Mouse (Mus musculus) neural tube, embryonic 10.5 days (tissue): ENCODE results near the gene D630045J12Rik.

Experiments used
- DNase-seq: peaks from one replicate; pipeline ENCODE4 v3.0.0-alpha.2; 2017; ENCODE audit warnings: low spot score; ENCODE audit errors: extremely low spot score

The D630045J12Rik gene

DNA sequence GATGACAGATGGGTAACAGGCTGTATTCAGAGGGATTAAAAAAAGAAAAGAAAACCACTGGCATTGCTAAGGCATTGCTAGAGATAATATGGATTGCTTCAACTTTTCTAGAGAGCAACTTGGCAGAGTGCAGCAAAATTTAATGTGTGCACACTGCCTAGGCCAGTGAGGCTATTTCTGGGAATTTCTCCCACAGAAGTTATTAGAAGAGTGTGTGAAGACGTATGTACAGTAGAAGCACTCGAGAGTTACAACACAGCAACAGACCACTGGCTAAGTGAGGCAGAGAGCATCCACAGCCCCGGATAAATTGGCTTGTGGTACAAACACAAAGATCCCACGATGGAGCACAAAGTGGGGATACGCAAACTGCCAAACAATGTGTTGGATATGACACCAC is 11.0 kb downstream of the D630045J12Rik start:
- no peak for DNase-seq

DNA sequence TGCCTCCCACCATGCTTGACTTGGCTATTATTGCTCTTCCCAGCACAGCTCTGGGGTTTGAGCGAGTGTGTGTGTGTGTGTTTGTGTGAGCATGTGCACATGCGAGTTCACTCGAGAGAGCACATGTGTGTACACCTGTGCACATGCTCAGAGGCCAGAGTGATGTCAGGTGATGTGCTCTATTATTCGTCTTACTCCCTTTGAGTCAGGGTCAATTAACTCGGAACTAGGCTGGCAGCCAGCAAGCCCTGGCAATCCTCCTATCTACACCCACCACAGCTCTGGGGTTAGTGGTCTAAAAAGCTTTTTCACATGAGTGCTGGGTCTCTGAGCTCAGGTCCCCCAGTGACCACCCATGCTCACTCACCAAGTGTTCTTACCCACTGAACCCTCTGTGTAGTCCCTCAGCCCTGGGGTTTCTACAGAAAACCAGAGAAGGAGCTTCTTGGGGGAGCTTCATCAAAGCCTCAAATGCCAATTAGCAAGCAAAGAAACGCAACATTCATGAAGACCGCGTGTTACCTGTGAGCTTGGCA is 11.4 kb downstream of the D630045J12Rik start:
- no peak for DNase-seq

DNA sequence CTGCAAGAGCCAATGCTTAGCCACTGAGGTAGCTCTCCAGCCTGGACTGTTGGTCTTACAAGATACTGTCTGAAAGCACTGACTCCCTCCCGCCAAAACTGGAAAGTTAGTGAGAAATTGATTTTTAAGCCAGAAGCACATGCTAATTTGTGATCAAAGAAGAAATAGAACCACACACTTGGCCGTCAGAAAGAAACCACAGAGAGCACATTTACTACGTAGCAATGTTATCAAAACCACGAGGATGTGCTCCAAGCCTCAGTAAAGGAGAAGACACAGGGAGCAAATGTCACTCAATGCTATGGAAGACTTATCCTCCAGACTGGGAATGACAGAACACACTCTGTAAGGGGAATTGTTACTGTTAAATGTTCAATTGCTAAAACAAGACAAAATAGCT is 12.3 kb downstream of the D630045J12Rik start:
- DNase-seq = no peak

DNA sequence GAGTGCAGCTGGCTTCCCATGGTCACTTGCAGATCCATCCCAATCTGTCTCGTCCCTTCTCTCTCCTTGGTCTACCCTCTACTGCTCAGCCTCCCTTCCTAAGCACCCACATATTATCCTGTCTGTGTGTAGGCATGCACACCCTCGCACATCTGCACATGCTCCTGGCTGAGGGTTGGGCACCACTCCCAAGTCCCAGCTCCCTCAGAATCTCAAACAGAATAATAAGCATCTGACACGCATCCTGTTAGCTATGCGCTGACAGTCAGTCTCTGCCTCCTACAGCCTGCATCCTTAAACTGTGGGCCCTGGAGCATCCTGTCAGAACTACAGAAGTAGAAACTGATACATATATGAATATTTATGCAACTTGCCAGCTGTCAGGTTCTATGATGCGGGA is 13.2 kb downstream of the D630045J12Rik start:
- DNase-seq = no peak

DNA sequence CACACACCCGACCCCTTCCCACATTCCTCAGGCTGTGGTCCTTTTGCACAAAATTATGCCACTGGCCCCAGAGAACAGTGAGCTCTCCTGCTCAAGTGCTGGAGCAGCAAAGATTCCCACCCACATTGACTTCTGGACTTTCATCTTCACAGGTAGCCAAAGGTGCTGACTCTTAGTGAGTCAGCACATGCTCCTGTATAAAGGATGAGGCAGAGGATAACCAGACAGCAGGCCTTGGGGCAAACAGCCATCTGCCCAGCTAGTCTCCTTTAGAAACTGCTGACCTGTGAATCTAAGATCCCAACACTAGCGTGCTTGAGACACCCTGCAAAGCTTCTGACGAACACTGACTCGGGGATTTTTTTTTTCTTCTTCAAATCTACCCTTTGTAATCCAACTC is 15.4 kb downstream of the D630045J12Rik start:
- DNase-seq = no peak

DNA sequence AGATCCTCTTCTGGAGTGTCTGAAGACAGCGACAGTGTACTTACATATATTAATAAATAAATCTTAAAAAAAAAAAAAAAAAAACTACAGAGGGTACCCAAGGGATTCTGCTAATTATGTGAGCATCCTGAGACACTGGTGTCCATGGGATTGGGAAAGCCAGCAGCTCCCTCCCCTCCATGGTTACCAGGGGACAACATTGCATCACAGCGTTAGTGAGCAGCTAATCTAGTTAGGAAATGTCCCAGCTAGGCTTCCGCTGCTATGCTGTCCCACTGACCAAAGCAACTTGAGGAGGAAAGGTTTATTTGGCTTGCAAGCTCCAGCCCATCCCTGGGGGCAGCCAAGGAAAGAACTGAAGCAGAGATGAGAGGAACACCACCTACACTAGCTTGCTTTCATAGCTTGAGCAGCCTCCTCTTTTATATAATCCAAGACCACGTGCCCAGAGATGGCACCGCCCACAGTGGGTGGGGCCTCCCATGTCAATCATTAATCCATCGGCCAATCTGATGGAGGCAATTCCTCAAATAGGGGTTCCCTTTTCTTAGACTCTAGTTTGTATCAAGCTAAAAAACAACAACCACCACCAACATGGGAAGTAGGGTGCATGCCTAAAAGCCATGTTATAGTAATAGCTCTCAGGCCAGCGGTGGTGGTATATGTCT is 17.7 kb downstream of the D630045J12Rik start:
- no peak for DNase-seq

DNA sequence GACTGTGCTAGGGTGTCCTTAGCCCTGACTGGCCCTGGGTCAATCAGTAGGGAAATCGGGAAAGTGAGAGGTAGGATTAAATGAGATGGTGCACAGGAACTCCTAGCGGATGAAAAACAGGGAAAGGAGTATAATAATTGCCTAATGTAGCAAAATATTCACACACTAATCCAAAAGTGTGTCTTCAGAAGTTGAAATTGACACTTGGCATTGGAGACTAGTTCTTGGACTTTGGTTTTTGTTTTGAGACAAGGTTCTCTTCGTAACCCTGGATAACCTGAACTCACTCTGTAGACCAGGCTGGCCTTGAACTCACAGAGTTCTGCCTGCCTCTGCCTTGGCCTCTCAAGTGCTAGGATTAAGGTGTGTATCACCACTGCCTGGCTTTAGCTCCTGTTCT is 20.0 kb downstream of the D630045J12Rik start:
- no peak for DNase-seq

DNA sequence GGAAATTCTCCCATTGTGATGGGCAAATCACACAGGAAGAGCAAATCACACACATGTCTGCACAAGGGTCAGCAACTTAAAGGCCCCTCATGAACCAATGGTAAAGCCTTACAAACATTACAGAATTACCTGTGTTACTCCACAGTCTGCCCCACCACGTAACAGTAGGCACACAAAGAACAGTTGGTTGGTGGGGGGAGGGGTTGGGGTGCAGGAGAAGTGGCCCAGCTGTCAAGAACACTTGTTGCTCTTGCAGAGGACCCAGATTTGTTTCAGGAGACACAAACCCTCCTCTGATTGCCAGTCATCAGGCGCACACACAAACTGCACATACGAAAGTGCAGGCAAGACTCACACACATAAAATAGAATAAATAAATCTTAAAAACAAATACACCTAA is 20.9 kb downstream of the D630045J12Rik start:
- DNase-seq = no peak

DNA sequence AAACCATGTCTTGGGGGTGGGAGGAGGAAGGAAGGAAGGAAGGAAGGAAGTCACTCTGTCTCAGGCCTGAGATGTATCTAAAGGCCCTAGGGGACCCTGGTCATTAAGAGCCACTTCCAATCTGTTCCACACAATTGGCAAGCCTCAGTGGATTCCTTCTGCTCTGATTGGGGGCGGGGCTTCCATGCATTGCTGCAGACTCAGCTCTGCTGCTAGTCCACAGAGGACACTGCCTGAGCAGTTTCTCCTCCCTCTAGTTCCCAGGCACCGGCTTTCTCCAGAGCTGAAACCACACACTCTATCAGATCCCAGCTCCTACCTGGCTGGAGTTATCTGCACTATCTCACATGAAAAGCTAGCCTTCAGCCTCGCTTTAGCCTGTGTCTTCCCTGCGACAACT is 21.8 kb downstream of the D630045J12Rik start:
- no peak for DNase-seq

DNA sequence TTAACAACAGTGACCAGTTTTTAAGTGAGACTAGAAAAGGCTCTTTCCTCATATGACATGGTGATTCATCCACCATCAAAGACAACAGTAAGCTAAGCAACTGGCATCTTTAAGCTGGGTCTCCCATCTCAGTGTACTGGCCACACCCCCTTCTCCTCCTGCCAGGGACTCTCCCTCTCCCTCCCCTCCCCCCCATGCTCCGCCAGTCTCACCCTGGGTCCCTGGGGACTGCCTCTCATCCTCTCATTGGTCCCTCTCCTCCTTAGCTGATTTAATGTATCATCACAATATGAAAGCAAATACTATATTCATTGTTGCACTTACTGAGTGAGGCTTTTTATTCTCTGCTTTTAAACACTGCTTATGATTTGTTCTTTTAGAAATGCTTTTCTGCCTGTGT is 29.7 kb downstream of the D630045J12Rik start:
- no peak for DNase-seq

DNA sequence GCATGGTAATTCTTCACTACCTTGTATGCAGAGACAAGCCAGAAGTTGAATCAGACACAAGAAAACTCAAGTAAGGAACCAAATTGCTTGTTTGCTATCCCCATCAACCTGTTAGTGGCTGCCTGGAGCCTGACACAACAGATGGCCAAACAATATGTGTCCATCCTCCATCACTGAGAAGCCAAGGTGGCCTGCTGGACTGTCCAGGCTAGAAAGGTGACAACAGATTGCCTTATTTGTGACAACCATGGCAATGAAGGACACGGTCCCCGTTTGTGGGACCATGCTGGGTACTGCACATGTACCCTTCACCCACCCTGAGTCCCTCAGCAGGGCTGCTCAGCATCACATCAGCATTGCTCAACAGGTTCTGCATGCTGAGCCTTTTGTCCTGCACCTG is 34.5 kb downstream of the D630045J12Rik start:
- DNase-seq = no peak

DNA sequence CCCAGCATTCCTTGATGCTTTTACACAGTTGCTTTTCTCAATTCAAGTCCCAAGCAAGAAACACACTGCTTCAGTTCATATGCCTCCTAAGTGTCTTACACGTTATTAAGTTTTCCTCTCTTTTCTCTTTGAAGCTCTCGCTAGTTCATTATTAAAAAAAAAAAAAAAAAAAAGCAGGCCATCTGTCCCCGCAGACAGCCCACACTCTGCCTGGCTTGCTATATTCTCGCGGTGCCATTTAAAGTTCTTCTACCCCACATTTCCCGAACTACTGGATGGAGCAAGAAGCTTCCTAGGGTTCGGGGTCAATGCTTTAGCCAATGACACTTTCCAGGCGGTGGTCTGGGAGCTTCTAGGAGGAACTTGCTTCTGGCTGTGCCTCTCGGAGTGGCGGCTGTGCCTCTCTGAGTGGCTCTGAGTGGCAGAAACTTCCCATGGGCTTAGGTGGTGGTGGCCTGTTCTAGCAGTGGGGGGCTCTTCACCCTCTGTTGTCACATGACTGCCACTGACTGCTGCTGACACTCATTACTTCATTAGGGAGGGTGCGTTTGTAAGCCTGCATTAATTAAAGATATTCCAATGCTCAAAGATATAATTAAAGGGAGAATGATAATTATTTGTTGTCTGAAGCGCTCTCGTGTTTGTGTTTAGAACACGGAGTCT is 38.2 kb downstream of the D630045J12Rik start:
- DNase-seq = no peak

DNA sequence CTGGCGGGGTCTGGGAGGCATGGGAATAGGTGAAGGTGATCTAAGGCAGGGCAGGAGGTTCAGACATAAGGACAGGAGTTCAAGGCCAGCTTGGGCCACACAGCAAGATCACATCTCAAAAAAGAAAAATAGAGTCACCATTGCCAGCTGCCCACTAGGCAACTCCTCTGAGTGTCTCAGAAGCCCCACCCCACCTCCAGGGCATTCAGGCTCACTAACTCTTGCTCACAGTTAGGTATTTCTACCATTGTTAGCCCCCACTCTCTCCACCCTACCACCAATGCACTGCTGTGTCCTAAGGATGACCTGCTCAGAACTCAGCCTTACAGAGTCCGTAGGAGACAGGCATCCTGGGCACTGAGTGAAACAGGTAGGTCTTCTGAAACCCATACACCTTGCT is 46.2 kb downstream of the D630045J12Rik start:
- no peak for DNase-seq

DNA sequence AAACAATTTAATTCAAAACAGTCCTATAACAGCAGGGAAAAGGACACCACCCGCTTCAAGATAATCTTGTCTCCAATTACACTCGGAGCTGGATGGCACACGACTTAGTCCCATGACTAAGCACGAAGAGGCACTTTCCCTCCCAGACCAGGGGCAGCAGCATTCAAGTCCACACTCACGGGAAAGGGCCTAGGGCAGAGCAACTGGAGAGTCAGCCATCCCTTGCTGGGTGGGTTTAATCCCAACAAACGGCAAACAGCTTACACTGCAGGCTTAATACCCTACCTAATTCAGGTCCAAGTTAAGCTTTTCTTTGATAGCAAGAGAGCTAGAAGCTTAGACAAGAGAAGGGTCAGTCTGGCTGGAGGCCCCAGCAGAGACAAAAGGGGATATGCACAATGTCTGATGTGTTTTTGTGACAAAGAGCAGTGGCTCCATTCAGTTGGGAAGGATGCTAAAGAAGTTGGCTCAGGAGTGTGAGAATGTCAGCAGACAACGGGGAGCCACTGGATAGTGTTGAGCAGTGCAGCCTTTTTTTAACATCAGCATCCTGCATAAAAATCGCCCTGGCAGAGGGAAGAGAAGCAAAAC is 46.8 kb downstream of the D630045J12Rik start:
- DNase-seq = peak; percentile 45

DNA sequence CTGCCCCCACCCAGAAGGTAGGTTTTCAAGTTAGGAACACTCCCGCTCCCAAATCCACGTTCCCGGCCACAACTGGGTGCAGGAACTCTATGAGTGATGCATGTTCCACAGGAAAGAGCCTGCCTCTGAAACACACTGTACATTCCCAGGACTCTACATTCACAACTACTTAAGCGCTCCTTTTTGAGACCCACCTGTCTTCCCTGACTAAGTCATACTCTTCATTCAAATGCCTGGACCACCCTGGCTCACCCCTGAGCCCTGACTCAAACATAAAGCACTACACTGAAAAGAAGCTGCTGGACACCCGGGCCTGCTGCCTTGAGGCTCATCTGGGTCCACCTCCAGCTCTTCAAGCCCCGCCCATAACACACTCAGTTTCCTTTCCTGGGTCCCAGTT is 48.4 kb downstream of the D630045J12Rik start:
- no peak for DNase-seq

DNA sequence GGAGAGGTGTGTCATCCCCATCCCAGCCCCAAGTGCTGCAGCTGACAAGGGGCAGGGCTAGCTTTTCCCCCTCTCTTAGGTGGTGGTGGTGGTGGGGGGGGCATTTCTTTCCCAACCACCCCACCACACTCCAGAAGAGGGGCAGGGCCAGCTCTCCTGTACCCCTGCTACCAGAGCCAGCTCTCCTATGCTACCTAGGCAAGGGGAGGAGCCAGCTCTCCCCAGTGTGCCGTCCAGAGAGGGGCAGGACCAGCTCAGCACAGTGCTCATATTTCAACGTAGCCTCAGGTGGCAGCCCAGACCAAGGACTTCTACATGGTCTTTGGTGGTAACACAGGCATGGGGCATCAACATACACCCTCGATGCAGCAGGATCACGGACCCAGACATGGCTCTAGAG is 50.0 kb downstream of the D630045J12Rik start:
- no peak for DNase-seq

DNA sequence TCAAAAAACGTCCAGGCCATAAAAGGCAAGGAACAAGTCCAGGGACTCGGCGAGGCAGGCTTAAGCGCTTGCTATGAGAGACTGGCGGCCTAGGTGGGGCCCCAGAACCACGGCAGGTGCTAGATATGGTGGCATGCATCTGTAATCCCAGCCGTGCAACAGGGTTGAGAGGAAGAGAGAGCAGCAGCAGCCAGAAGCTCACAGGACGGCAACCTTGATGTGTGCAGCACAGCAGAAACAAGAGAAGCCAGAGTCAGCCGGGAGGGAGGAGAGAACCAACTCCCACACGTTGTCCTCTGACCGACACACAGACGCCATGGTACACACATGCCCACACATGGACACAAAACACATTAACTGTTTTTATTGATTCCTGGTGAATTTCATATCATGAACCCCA is 51.0 kb downstream of the D630045J12Rik start:
- DNase-seq = no peak

DNA sequence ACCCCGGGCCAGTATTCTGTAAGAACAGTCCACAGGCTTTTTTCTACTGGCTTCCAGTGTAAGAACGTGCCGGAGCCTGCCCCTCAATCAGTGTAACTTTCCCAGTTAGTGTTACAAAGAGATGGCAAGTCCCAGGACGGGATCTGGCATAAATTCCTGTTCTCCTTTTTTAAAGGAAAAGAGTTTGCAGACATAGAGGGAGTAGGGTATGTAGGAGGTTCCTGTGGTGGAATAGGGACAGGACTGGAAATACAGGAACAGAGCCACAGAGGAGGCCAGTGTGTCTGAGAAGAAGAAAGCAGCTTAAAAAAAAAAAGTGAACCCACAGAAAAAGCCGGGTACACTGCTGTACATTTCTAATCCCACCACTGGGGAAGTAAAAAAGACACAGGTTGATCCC is 52.3 kb downstream of the D630045J12Rik start:
- DNase-seq = no peak

DNA sequence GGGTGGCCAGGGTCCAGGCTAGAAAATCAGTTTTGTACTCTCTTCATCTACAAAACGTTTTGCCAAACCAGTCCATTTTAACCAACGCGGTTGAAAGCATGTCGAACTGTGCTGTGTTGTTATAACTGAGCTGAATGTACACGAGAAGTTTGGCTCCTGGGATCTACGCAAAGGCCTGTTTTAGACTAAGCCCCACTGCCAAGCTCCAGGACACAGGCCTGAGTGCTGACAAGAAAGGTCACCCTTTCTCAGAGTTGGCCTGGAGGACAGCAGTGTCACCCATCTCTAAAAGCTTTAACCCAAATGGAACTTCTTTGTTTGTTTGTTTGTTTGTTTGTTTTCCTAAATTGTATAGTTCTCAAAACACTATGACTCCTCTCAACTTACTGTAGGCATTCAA is 54.2 kb downstream of the D630045J12Rik start:
- DNase-seq = no peak

DNA sequence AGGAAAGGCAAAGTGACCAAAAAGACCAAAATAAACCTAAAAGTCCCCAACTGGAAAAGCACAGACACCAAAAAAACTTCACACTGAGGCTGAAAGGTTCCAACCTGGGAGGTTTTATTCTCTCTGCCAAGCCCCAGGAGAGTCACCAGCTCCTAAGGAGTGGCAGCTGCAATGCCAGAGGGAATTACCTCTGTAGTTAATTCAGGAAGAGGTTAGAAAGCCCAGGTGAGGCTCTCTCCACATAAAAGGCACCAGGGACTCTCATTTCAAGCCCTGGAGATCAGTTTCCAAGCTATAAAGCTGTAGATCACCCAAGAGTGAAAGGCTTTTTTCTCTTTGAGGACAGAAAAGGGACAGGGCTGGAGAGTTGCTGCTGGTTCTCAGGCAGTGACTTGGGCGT is 55.1 kb downstream of the D630045J12Rik start:
- DNase-seq = no peak

DNA sequence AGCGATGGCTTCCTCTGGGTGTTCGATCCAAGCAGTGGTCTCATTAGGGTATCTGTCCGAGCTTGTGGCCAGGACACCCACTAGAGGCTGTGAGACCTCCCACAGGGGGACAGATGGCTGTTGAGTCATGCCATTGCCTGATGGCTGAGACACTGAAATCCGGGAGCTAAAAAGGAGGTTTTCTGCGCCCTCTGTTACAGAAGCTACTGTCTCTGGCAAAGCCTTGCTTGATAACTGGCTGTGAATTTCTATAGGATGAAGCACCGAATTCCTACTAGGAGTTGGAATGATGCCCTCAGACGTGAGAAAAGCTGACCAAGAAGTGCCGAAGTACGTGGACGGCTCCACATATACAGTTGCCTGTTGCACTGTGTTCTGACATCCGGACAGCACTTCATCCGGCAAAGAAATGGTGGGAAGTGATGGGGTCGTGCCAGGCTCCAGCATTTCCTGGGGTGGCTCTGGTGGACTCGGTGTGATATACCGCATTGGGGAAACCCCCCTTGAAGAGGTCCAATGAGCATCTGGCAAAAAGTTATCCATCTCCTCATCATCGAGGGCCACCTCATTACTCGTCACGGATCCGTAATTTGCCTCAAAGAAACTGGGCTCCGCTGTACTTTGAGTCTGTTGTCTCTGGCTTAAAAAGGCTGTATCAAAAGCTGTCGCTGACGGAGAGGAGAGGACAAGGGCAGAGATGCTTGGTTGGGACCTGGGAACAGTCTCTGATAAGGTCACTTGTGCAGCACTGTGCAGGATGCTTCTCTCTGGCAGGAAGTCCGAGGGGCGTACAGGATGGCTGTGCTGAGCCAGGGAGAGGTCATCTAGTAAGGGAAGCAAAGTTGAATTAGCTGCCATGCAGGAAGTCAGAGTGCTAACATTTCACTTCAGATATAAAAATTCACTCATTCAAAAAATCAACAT is 57.3 kb downstream of the D630045J12Rik start:
- no peak for DNase-seq

DNA sequence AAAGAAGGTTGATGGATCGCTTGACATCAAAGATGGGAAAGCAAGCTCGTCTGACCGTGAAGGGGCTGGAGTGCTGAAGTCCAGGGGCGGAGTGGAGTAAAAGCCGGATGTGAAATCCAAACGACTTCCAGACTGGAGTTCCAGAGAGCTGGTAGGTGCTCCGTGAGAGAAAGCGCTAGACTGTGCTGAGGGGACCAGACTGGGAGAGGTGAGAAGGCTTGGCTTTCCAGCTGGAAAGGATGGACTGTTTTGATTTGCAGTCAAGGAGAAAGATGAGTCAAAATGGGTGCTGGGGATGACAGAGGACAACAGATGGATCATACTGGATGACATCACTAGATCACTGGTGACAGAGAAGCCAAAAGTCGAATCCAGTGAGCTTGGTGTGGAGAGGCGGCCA is 58.5 kb downstream of the D630045J12Rik start:
- no peak for DNase-seq
